17 mouse cellular contexts compared by ENCODE assay signal in genomic region chr15:48904687-48905086, GRCm38 (mm10).
A peak's percentile ranks its signal among the peaks of the same experiment; 100 is the strongest.
DNase-seq lines count a peak whose midpoint lies in the region; ATAC-seq lines count a peak whose summit lies in the region.
"Had no signal": no experiment of that assay in that cellular context is flagged by ENCODE, and none has a peak within 500 bp of the region (broad histone marks: within the 10 kb centered on the region; RNA-seq: fewer than 3 reads in every experiment).

No protein-coding gene starts in this region.

- intact Hi-C loops in heart, postnatal 36 days (cut with DNase I) = no loop called here

- ATAC-seq in hematopoietic stem cell, adult 5-6 weeks (replicated peaks in 1 of 2; ENCODE audit: insufficient read depth in 1 of 2, low FRiP score in 2 of 2, low TSS enrichment in 1 of 2, low read depth in 1 of 2, poor library complexity in 2 of 2, severe bottlenecking in 2 of 2) = peak; percentile 68 to 85
- ATAC-seq: forebrain, embryonic 14.5 days; inflammation-experienced regulatory T-cells, adult 6 months had no signal

- DNase-seq in layer of hippocampus, adult 9-10 months (ENCODE audit: low spot score) = peak; percentile 15
- no peak for DNase-seq in layer of hippocampus, postnatal 25 days (ENCODE audit: extremely low spot score in 1 of 2, low spot score in 1 of 2)
- DNase-seq in A20 (ENCODE audit: low read depth, low spot score) = peak; percentile 7
- DNase-seq in MEL-GATA-1-ER (ENCODE audit: extremely low read depth, low read depth) = peak; percentile 26
- DNase-seq in heart, postnatal 36 days = no peak
- no peak for DNase-seq in ovary, postnatal 36 days (ENCODE audit: low spot score)
- DNase-seq: adrenal gland, postnatal 10 days; cerebellum, adult 18-20 months; cerebellum, adult 9-11 months; cerebellum, postnatal 36 days; embryo, embryonic 11 days; gastrocnemius, postnatal 10 days; heart, adult 18-20 months; heart, postnatal 14 days had no signal

Comparison
In these comparisons a context has a peak if more than half of its experiments do, and no peak if none do; other contexts are left out.
1. DNase-seq: peak in layer of hippocampus, adult 9-10 months (single experiment), A20 (single experiment) and MEL-GATA-1-ER (single experiment); none in layer of hippocampus, postnatal 25 days (0 of 2), heart, postnatal 36 days (0 of 2) and ovary, postnatal 36 days (single experiment).